Mouse (Mus musculus) layer of hippocampus, adult 2 months (tissue): ENCODE data around the gene Olfr282. TPM values are rescaled to one million over a fixed set of nuclear protein-coding genes. Genes with fewer than 3 reads are reported as not detected.

Experiments used
- DNase-seq, 2 experiments: peaks; one replicate each; pipeline ENCODE4 v3.0.0; 2022; ENCODE audit warnings: low spot score in 2 of 2
- H3K27ac ChIP-seq: fragments of 200-600 bp; 2 replicates; pipeline ENCODE4 v1.8.1; 2022
- H3K4me3 ChIP-seq: fragments of 200-600 bp; 2 replicates; pipeline ENCODE4 v1.8.1; 2022; ENCODE audit warnings: mild to moderate bottlenecking
- CTCF ChIP-seq: fragments of 200-600 bp; conservative IDR thresholded peaks from 2 replicates; pipeline ENCODE4 v1.8.1; 2022; ENCODE audit warnings: antibody characterized with exemption, mild to moderate bottlenecking, moderate library complexity
- total RNA-seq, 2 experiments: library from RNA; stranded (reverse); gene quantifications; 2 replicates each; pipeline ENCODE4 v1.2.3; 2021

Olfr282 gene
- total RNA-seq, 2 experiments from 2014 or later, result not detected

DNA sequence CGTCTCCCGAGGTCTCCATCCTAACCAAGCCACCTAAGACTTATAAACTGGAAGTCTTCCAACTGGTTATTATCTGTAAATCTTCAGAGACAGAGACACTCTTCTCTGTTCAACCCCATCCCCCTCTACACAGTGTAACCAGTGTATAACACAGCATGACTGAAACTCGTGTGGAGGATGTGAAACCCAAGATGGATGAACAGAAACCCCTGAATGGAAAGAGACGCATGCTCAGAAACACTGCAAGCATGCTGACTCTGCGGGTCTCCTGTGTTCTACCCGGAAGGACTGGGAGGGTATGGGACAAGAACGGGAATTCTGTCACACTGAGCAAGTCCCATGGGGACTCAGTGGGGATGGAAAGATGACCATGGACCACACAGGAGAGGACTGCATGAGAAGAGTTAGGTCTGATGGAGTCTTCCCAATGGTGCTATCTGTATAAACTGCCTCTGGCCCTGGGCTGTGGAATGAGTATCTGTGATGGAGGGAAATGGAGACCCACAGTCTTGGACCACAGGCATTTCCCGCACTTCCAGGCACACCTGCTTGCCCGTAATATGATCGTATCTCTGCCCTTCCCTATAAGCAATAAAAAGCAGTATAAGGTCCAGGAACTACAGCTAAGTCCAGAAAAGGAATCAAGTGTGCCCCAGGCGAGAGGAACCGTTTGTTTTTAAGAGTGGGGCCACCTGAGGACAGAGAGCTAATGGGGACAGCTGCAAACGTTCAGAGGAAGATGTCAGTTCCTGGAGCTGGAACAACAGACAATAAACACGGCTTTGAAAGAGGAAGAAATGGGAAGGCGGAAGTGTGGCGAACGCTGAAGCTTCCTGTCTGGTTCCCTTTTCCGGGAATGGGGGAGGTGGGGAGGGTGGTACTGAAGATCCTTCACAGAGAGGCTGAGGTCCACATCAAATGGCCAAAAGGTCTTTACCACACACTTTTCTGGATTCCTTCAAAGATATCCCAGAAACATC, 53.2 kb downstream of the Olfr282 start:
- no peak for TF ChIP-seq CTCF
- DNase-seq, result no peak
- H3K4me3 ChIP-seq, result no peak overlapping the region
- H3K27ac ChIP-seq, result peak overlapping the region; percentile 36; the same call in 1 of the 2 replicates

DNA sequence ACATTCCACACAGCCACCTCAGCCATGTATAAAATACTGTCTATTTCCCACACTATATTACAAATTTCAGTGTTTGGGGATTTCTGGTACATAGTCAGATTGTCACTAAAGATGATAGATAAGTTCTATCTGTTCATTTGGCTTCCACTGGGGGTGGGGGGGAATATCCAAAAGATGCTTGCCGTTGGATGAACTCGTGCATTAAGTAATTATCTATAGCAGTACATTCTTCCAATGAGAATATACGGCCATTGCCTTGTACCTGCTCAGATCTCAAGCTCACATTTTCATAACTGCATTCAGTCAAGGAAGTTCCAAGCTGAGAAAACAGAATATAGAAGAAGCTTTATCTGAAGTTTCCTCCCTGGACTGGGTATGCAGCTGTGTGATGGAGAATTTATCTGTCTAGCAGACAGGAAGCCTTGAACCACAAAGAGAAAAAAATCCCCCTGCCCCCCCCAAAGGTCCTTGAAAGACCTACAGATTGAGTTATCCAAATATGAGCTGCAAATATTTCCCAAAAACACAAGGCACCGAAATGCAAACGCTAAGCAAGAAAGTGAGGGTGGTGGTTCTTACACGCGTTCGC, 55.5 kb downstream of the Olfr282 start:
- no peak overlapping the region for H3K4me3 ChIP-seq
- H3K27ac ChIP-seq, result no peak overlapping the region
- DNase-seq, result no peak
- no peak for TF ChIP-seq CTCF

Other genes with a start within 250 kb of the Olfr282 start
- not detected for gene Olfr288, start 235.7 kb upstream of the Olfr282 start, total RNA-seq
- not detected for gene Gm44579, start 210.2 kb upstream of the Olfr282 start, total RNA-seq
- 1 to 10 TPM; 4.1 to 4.4 TPM for gene Olfr287, start 210.2 kb upstream of the Olfr282 start, total RNA-seq
- gene Olfr286, start 196.8 kb upstream of the Olfr282 start, total RNA-seq, result not detected
- not detected for gene H1fnt, start 173.9 kb upstream of the Olfr282 start, total RNA-seq
- gene Zfp641, start 135.1 kb upstream of the Olfr282 start, total RNA-seq, result 1 to 10 TPM; 6.4 to 6.8 TPM
- not detected for gene Olfr285, start 113.9 kb upstream of the Olfr282 start, total RNA-seq
- not detected for gene Olfr284, start 90.2 kb upstream of the Olfr282 start, total RNA-seq
- gene Olfr283, start 50.3 kb upstream of the Olfr282 start, total RNA-seq, result not detected
- not detected for gene Olfr281, start 21.4 kb downstream of the Olfr282 start, total RNA-seq
- not detected for gene OR5BS1P, start 38.7 kb downstream of the Olfr282 start, total RNA-seq
- gene Lalba, start 51.5 kb downstream of the Olfr282 start, total RNA-seq, result not detected
- gene Olfr279, start 61.2 kb downstream of the Olfr282 start, total RNA-seq, result not detected
- 10 to 100 TPM; 62.2 to 62.5 TPM for gene Kansl2, start 103.0 kb downstream of the Olfr282 start, total RNA-seq
- 10 to 100 TPM; 43.8 to 48.3 TPM for gene Ccnt1, start 139.7 kb downstream of the Olfr282 start, total RNA-seq
- gene 4930415O20Rik, start 139.8 kb downstream of the Olfr282 start, total RNA-seq, result not detected
- 10 to 100 TPM; 49.6 to 52.4 TPM for gene Adcy6, start 178.9 kb downstream of the Olfr282 start, total RNA-seq
- 100 to 1,000 TPM; 207 to 212 TPM for gene Cacnb3, start 199.6 kb downstream of the Olfr282 start, total RNA-seq
- gene Ddx23, start 231.7 kb downstream of the Olfr282 start, total RNA-seq, result 10 to 100 TPM; 79.7 to 87.4 TPM
- 1 to 10 TPM; 6.4 to 6.9 TPM for gene Rnd1, start 246.2 kb downstream of the Olfr282 start, total RNA-seq